Mouse (Mus musculus): ENCODE data around the gene Tbc1d23.
A peak's percentile ranks its signal among the peaks of the same experiment; 100 is the strongest.

The Tbc1d23 gene

DNA sequence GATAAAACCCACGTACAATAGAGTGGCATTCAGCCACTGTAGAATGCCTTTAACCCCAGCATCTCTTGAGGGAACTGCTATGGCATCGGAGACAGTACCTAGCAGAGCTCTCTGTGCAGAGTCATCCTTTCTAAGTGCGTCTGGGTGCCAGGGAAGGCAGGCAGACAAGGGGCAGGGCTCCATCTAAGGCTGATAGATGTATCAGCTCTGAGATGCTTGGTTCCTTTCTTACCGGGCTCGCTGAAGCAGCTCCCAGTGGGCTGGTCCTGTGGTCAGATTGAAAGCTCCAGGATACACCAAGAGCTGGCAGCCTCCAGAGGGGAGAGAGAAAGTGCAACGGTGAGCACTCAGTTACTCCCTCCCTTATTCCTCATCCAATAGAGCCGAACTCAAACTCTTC lies 71.5 kb downstream of the Tbc1d23 start:
- no peak for DNase-seq

DNA sequence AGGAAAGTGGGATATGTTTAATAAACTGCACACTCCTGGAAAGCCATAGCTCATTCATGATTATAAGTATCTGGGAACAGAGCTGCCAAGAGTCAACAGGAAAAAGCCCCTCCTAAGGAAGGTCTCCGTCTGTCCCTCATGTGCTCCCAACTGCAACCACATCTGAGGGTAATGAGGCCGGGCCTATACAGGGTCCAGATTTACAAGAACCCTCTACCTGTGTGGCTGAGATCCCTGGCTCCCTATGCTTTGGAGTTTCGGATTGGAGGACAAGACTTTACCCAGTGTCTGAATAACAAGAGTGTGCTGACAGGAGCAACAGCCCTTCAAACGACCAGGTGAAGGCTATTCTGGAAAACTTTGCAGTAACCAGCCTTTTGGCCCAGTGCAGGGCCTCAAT lies 73.6 kb downstream of the Tbc1d23 start:
- no peak for DNase-seq

DNA sequence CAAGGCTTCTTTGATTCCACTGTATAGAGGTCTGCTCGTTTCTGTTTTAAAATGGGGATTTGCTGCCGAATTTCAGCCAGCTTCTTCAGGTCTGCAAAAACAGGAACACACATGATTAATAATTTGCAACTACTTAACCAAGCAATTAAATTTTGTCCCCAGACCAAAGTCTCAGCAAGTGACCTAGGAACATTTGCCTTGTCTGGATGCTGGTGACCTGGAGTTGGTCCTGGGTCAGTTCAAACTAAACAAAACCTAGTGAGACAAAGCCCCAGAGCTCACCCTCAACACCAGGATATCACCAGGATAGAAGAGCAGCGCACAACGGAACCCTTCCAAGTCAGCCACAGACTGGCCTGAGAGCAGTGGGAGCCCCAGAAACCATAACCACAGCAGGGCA lies 74.2 kb downstream of the Tbc1d23 start:
- no peak for DNase-seq

DNA sequence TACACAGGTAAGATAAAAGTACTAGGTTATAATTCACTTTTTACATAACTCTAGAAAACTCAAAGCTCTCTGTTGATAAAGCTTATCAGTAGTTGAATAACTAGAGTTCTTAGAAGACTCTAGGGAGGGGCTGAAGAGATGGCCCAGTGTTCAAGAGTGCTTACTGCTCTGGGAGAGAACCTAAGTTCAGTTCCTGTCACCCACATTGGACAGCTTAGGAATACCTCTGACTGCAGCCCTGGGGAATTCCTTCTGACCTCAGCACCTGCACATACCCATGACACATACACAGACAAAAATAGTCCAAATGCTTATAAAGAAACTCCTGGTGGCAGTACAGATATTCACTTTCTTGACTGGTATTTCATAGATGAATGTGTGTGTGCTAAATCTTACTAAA lies 75.4 kb downstream of the Tbc1d23 start:
- no peak for DNase-seq

DNA sequence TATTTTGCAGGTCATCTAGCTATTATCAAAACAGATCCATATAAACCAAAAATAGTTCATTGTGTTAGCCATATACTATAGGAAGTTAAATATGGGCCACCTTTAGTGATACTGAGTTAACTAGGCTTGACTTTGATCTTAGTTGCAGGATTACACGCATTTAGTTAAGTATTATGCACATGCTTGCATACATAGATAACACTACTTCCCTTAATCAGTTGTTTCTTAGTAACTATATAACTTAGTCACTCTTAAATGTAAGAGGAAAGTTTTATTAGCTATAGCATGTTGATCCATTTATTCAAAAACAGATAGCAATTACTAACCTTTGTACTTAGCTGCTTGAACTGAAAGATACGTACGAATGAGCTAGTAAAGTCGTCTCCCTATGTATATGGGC lies 79.9 kb downstream of the Tbc1d23 start:
- no peak for DNase-seq

DNA sequence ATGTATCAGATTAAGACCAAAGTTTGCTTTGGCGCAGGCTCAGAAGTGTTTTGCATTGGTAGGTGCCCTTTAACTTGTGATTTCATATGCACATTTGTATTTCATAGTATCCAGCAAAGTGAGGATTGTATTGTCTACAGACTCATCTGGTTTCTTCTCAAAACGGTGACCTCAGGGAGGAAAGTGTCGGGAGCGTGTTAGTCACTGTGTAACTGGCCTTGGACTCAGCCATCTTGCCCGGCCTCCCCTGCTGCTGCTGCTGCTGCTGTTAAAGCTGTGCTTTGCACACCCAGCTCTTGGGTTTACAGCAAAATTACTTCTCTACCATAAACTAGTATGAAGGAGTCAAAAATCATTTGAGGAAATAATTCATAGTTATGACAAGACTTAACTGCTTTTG lies 86.6 kb downstream of the Tbc1d23 start:
- no peak for DNase-seq

DNA sequence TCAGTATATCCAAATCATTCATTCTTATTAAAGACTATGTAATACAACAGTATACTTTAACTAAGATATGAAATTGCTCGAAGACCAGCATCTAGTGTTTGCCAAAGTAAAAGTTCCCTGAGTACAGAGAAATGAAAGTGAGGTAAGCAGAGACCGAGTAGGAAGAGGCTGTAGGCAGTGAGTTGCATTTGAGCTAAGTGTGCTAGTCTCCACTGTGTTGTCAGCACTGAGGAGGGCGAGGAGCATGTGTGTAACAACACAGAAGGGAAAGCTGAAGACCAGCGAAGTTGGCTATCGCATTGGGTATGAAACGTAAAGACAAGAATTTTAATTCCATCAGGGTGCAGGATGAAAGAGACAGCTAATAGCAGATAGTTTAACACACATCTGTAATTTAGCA lies 97.7 kb downstream of the Tbc1d23 start:
- DNase-seq, result no peak

DNA sequence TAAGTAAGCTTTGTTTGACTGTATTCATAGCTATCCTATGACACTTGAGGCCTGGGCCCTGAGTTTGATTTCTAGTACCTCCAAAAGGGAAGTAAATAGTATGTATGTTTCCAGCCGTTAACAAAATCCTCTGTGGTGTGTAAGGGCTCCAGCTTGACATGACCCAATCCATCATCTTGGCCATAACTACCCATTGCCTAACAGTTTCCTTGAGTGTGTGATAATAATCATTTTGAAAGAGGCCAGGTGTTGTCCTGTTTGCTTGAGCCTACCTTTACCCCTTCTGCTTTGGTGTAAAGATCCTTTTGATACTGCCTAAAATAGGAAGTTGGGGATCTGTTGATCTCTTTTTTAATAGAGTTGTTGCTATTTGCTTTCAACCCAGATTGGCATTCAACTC lies 99.0 kb downstream of the Tbc1d23 start:
- no peak for DNase-seq

DNA sequence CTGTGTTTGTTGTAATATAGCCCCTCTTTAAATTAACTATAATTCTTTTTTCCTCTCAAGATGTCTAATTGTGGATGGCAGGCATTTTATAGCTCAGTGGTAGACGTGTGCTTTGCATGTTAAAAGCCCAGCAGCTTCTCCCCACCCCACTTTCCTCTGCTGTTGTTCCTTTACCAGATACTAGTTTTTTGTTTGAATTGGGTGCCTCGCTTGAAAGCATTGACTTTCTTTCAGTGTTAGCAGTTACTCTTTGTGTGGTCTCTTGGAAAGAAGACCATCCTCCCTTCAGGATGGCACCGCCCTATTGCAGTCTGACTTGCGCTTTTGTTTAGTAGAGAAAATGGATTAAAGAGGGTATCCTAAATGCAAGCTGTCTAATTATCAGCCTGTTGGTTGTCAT lies 99.8 kb downstream of the Tbc1d23 start:
- no peak for DNase-seq

DNA sequence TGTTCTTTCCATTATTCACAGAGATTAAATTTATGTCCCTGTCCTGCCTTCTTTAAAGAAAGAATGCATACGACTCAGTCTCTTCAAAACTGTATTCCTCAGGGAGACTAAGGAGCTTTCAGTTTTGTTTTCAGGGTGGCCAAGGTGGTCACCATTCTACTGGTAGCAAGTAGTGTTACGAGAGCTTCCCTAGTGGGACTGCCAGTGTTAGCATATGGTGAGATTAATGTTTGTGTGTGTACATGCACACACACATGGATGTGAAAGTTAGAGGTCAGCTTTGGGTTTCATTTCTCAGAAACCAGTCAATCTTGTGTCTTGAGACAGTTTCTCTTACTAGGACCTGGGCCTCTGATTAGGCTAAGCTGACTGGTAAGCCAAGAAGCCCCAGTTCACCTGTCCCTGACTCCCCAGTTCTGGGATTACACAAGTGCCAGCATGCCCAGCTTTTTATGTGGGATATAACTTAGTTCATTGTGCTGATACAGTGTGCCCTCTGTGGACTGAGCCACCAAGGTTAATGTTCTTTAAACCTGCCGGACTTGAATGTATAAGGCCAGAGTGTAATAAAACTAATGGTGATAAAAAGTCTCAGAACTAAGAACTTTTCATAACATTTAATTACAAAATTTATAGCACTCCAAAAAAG lies 100.4 kb downstream of the Tbc1d23 start:
- DNase-seq, result no peak

DNA sequence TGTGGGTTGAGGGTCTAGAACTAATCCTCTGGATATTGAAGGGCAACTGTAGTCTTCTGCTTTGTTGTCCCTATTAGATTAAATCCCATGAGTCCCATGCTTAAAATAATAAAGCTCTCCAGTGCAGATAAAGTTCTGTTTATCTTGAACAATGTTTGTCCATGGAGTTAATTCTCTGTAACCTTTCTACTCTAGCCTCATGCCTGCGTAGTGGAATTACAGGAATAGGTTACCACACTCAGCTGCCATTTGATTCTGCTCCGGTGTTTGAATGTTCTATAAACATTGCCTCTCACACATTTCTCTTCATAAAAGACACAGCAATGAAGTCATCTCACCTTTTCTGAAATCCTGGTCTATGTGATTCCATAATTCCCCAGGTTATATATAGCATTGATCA lies 103.5 kb downstream of the Tbc1d23 start:
- no peak for DNase-seq

DNA sequence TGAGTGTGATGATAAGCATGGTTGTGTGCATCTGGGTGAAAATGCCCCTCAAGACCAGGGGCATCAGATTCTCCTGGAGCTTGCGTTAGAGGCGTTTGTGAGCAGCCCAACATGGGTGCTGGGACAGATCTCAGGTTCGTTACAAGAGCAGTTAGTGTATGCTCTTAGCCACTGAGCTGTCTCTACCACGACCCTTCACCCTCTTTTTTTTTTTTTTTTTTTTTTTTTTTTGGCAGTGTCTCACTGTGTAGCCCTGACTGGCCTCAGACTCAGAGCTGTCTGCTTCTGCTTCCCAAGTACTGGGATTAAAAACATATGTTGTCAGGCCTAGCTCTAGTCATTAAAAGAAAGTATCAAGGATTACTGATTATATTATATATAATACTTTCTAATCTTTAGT lies 105.0 kb downstream of the Tbc1d23 start:
- DNase-seq, result no peak

DNA sequence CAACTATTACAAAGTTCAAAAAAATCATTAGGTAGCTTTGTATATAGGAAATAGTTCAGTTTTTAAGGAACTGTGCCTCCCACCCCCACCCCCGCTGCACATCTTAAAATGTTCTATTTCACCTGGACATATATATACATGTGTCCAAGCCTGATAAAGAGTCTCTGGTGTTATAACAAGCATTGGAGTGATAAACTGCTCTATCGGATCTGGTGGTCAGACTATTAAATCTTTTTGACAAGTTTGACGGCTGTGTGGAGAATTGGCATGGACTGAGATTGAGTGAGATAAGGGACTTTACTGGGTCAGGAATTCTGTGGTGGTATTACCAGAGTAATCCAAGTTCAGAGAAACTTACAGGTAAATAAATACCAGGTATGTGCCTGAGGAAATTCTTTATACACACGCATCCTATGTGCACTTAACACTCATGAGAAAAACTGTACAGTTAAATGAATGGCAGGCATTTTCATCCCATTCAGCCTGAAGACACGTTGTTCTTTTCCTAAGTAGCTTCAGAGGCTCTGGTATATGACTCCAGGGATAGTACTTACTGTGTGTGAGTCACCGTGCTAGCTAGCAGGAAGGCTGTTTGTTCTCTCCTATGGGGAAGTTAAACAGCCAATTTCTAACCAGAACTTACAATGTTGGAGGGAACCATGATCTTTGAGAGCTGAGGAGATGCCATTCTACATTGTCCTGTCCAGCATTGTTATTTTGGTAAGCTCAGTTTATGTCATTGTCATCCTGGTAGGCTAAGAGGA lies 108.4 kb downstream of the Tbc1d23 start:
- no peak for DNase-seq

DNA sequence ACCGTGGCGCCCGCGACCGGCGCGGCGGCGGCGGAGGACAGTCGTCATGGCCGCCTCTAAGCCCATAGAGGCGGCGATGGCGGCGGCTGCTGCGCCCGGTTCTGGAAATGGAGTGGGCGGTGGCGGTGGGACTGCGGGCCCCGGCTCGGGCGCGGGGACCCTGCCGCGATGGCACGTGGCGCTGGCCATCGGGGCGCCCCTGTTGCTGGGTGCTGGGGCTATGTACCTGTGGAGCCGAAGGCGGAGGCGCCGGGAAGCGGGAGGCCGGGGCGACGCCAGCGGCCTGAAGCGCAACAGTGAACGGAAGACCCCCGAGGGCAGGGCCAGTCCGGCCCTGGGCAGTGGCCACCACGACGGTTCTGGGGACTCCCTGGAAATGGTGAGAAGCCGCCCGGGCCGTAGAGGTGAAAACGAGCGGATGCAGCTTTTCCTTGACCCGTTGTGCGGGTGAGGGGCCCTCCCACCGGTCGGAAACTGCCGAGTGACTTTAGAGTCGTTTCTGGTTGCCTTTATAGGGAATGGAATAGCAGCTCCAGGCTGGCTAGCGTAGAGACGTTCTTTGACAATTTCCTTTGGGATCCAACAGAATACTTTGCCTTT lies 109.4 kb downstream of the Tbc1d23 start:
- no peak for DNase-seq

DNA sequence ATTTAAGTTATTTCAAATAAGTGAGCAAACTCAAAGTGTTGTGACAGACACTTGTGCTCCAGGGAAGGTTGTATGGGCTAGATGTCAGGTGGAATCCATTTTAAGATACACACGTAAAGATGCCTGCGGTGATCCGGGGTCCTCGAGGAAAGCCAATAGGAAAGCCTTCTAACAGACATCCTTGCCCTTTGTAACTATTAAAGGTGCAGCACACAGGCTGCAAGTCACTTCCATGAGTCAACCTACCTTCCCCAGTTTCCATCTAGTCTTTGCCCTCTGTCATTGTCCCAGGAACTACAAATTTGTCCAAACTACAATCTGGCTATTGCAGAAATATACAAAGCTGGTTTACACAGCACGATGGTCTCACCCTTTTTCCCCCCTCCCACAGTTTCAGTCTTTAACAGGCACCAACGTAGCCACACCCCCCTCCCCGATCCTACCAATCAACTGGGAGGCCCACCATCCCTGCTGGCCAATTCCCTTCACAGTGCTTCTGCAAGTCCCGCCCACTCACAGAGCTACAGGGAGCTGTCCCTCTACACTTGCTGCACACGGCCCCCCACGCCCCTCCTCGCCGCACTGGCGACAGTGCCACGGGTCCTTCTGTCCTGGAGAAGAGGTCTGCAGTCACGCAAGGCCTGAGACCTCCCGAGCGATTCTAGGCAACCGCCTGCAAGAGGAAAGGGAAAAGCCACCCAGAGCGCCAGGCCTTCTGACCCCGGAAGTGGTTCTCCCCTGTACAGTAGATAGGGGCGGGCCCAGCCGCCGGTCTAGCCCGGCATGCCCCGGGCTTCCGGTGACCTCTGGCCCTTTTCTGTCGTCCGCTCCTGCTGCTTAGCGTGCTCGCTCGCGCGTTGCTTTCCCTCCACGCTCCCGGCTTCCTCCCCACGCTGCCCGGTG lies 110.1 kb downstream of the Tbc1d23 start, which contains the start of gene Tomm70a:
Tomm70a (plus strand) TSS at position 791 of the 903 bp plus-strand sequence.
- peak; percentile 96 for DNase-seq
